Mouse (Mus musculus) kidney, embryonic 15.5 days (tissue): ENCODE measurements at regions not wholly inside any gene's neighbourhood (a gene's known extent, or its start where the extent isn't known, plus 50 kb on each side); places are given as distances from the start of the nearest gene placed in this dataset.

Experiments
- ATAC-seq: fragments of 200-750 bp; cut with Nextera tagmentation; replicated peaks from 2 replicates; pipeline ENCODE4 v1.8.0; 2017; ENCODE audit warnings: moderate TSS enrichment; ENCODE audit not compliant: low FRiP score
- H3K27ac ChIP-seq: fragments of 300-500 bp; sonication (generic); 2 replicates; pipeline ENCODE4 v1.5.1; 2015; ENCODE audit warnings: mild to moderate bottlenecking, inconsistent platforms
- H3K27me3 ChIP-seq: fragments of 300-500 bp; sonication (generic); 2 replicates; pipeline ENCODE4 v1.6.1; 2015; ENCODE audit warnings: inconsistent platforms
- H3K36me3 ChIP-seq: fragments of 300-500 bp; sonication (generic); 2 replicates; pipeline ENCODE4 v1.6.1; 2015; ENCODE audit warnings: inconsistent platforms
- H3K4me1 ChIP-seq: fragments of 300-500 bp; sonication (generic); 2 replicates; pipeline ENCODE4 v1.6.1; 2015; ENCODE audit warnings: inconsistent platforms
- H3K4me2 ChIP-seq: fragments of 300-500 bp; sonication (generic); 2 replicates; pipeline ENCODE4 v1.6.1; 2015; ENCODE audit warnings: moderate library complexity, mild to moderate bottlenecking, inconsistent platforms
- H3K4me3 ChIP-seq: fragments of 300-500 bp; sonication (generic); replicated peaks from 2 replicates; pipeline ENCODE4 v1.5.1; 2015; ENCODE audit warnings: mild to moderate bottlenecking, inconsistent platforms
- H3K9ac ChIP-seq: fragments of 300-500 bp; sonication (generic); 2 replicates; pipeline ENCODE4 v1.6.1; 2015; ENCODE audit warnings: mild to moderate bottlenecking, inconsistent platforms
- H3K9me3 ChIP-seq: fragments of 300-500 bp; sonication (generic); replicated peaks from 2 replicates; pipeline ENCODE4 v1.6.1; 2016; ENCODE audit warnings: inconsistent platforms
- WGBS: fragments of 180-500 bp; shearing (Covaris S2); methylation state at CpG from one replicate; pipeline ENCODE4 v1.1.7; 2015; ENCODE audit warnings: mixed read lengths; 5-methylcytosine and 5-hydroxymethylcytosine counted together

- H3K9me3 ChIP-seq, result no peaks in the 10 kb centered on the region
- no peak overlapping the region for H3K9ac ChIP-seq
- no peak overlapping the region for H3K27ac ChIP-seq
- no peaks in the 10 kb centered on the region for H3K27me3 ChIP-seq
- no peaks in the 10 kb centered on the region for H3K4me1 ChIP-seq
- no peak for ATAC-seq
- 88% methylated on average over 2 of the region's 2 CpGs for WGBS
- H3K36me3 ChIP-seq, result no peaks in the 10 kb centered on the region
- no peak overlapping the region for H3K4me3 ChIP-seq
- no peak overlapping the region for H3K4me2 ChIP-seq
Observed at GRCm38 (mm10) chr3:46225018-46225417, 223.0 kb downstream of the Pabpc4l start.

- H3K4me2 ChIP-seq, result no peak overlapping the region
- WGBS, result 80% methylated on average over 3 of the region's 3 CpGs
Observed at GRCm38 (mm10) chr3:46205686-46206085, 242.3 kb downstream of the Pabpc4l start.

GRCm38 (mm10) chr3:46195184-46195583 lies 252.8 kb downstream of the Pabpc4l start:
- H3K9ac ChIP-seq, result no peak overlapping the region

More at GRCm38 (mm10) chr3:46205686-46206085, 242.3 kb downstream of the Pabpc4l start:
- Histone ChIP-seq H3K9me3 (no peaks in the 10 kb centered on the region), H3K27ac (no peak overlapping the region), H3K9ac (no peak overlapping the region), H3K4me1 (no peaks in the 10 kb centered on the region), H3K27me3 (no peaks in the 10 kb centered on the region), H3K36me3 (no peaks in the 10 kb centered on the region), H3K4me3 (no peak overlapping the region)
- no peak for ATAC-seq

GRCm38 (mm10) chr3:46194681-46195080 lies 253.3 kb downstream of the Pabpc4l start:
- Histone ChIP-seq H3K4me1 (no peaks in the 10 kb centered on the region), H3K4me2 (no peak overlapping the region), H3K36me3 (no peaks in the 10 kb centered on the region), H3K9ac (no peak overlapping the region), H3K27ac (no peak overlapping the region), H3K4me3 (no peak overlapping the region), H3K27me3 (no peaks in the 10 kb centered on the region), H3K9me3 (no peaks in the 10 kb centered on the region)
- ATAC-seq, result no peak
- whole genome bisulfite sequencing, result 46% methylated on average over 2 of the region's 2 CpGs

More at GRCm38 (mm10) chr3:46195184-46195583, 252.8 kb downstream of the Pabpc4l start:
- peak; percentile 64; the same call in 1 of the 2 replicates for ATAC-seq
- no peaks in the 10 kb centered on the region for H3K36me3 ChIP-seq
- H3K27ac ChIP-seq, result no peak overlapping the region
- no peaks in the 10 kb centered on the region for H3K4me1 ChIP-seq
- H3K4me3 ChIP-seq, result no peak overlapping the region
- H3K4me2 ChIP-seq, result no peak overlapping the region
- no peaks in the 10 kb centered on the region for H3K27me3 ChIP-seq
- H3K9me3 ChIP-seq, result no peaks in the 10 kb centered on the region
- 72% methylated on average over 1 of the region's 1 CpGs for WGBS

- Histone ChIP-seq H3K9ac (no peak overlapping the region), H3K4me3 (no peak overlapping the region), H3K4me1 (no peaks in the 10 kb centered on the region), H3K36me3 (no peaks in the 10 kb centered on the region), H3K9me3 (no peaks in the 10 kb centered on the region), H3K27ac (no peak overlapping the region), H3K4me2 (no peak overlapping the region), H3K27me3 (no peaks in the 10 kb centered on the region)
- WGBS, result 85% methylated on average over 3 of the region's 3 CpGs
- ATAC-seq, result no peak
Observed at GRCm38 (mm10) chr3:46174486-46174885, 273.5 kb downstream of the Pabpc4l start.

- Histone ChIP-seq H3K4me2 (no peak overlapping the region), H3K27me3 (no peaks in the 10 kb centered on the region), H3K4me1 (no peaks in the 10 kb centered on the region), H3K9ac (no peak overlapping the region), H3K4me3 (no peak overlapping the region), H3K9me3 (no peaks in the 10 kb centered on the region), H3K36me3 (no peaks in the 10 kb centered on the region), H3K27ac (no peak overlapping the region)
- ATAC-seq, result no peak
- 91% methylated on average over 2 of the region's 2 CpGs for WGBS
Observed at GRCm38 (mm10) chr3:46150376-46150775, 297.6 kb downstream of the Pabpc4l start.
